Mouse (Mus musculus) spleen, postnatal 36 days (tissue): ENCODE data around the gene Suco.

Experiments used
- DNase-seq, 2 experiments: peaks; one replicate each; pipeline ENCODE4 v3.0.0; 2022; ENCODE audit warnings: low spot score in 2 of 2, mixed read lengths in 1 of 2

Gene Suco

DNA sequence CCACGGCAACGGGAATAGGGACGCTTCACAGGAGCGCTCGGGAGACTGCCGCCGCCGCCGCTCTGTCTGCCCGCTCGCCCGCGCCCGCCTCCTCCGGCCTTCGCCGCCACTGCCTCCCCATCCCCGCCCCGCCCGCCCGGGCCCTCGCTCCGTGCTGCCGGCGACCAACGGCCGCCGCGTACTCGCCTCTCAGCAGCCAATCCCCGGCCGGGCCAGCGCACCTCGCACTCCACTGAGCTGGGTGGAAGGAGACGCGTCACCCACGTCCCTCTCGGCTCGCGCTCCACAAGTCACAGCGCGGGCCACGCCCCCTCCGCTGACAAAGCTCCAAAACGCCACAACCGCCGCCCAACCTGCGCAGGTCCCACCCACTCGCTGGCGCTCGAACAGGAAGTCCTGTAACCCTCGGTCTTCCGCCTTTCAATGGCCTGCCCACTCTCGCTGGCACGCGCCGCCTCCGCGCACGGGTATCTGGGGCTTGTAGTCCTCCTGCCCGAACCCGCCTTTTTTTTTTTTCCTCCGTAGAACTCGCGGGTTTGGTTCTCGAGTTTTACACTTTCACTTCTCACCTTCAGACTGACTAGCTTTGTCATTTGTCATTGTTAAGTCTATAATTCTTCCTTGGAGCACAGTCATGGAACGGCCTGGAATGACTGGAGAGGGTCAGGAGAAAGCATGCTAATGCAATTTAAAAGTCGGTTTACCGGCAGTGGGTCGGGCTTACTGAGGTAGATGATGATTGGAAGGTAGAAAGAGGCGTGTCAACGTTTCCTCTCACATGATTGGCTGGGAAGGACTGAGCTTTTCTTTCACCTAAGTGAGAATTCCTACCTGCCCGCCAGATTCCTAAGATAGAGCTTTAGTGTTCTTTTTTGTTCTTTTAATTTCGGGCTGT is at the start of gene Suco:
Suco (minus strand) TSS at position 130 of the 895 bp plus-strand sequence.
- peak; percentile 100 for DNase-seq

DNA sequence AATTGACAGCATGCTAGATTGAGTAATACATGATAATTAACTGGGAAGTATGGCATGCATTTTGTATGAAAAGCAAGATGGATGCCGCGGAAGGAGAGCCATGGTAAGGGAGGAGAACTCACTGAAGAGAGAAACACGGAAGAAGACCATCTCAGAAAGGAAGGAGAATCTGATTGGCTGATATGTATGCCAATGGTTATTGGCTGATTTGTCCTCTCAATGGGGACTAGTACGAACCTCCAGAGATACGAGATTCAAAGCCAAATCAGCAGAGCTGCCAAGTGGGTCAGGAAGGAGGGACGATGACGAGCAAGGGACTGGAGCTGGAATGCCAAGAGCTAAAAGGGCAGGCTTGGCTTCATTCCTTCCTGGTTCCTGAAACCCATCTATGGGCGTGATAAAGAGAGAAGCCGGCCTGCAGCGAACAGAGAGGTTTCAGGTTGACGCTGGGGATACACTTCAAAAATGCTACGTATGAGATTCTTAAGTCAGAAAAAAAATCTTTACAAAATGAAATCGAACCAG is 48.9 kb upstream of the Suco start:
- no peak for DNase-seq

DNA sequence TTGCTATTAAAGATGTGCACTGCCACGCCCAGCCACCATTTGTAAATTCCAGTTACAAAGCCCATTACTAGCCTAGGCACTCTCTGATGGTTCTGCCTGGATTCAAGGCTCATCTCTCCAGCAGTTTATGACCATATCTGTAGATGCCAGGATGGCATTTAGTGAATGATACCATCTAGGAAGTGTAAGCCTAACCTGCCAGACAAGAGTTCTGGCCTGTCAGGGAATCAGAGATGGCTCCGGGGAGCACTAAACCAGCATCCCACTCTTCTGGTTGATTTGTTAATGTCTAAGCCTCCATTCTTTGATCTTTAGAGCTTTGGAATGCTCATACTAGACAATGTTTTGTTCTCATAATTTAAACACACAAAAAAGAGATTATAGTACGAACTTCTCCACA is 47.8 kb upstream of the Suco start:
- no peak for DNase-seq

DNA sequence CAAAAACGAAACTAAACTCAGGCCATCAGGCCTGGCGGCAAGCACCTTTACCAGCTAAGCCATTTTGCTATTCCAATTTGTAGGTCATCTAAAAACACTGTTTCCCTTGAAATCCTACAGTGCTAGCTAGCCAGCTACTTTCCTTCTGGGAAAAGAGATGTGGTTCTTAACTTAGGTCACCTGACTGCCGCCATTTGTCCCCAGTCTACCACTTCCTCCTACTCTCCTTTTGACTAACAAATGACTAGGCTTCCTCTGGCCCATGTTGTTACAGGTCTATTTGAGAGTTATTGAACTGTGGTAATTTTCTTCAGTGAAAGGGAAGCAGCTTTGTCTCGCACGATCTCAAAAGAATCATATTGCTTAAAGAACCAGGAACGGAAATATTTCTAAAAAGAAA is 45.4 kb upstream of the Suco start:
- peak; percentile 34 to 41 for DNase-seq

DNA sequence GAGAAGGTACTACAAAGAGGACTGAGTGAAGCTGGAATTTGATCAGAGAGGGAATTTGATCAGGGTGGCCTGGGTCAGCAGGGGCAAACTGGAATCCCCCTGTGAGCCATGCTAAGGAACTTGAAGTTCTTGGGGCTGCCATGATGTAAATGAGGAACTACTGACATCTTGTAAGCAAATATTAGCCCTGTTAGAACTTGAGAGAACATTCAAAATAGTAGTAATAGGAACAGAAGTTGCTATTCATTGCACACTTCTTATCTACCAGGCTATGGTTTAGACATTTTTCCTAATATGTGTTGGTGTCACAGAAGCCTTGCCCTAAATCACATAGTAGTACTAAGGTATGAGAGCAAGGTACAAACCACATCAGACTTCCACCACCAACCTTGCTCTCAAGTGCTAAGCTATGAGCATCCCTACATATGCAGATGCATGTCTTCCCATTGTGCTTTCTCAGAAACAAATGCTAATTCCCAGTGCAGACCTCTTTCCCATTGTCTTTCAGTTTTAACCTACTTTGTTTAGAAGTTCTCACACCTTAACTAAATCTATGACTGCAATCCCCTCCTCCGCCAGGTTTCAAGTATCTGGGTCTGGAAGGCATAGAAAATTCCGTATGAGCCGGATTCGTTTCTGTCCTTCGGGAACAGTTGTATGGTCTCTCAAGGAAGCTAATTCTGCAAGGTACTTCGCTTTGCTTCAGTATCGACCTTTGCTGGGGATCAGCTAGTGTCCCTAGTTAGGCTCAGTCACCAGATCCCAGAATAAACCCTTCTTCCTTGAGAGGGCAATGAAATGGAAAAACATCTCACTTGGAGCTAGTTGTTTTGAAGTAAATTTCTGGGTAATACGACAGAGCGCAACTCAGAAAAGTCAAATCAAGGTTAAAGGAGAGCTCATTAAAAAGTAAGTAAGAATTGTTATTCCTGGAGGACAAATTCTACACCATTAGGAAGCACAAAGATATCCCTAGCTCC is 44.3 kb upstream of the Suco start:
- no peak for DNase-seq

DNA sequence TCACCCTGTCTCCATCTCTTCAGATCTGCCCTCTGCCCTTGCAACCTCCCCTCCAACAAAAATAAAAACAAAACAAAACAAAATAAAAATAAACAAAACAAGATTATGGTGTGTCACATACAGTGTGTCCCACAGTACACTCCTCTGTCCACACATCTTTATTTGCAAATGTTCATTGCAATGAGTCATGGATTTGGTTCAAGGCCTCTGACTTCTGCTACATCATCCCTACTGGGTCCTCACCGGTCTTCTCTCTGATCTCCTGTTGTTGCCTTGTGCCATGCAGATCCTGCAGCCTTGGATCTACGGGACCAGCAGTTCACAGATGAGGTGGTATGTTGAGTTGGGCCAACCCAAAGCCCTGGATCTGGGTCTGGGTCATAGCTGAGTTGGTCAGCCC is 43.1 kb upstream of the Suco start:
- no peak for DNase-seq

DNA sequence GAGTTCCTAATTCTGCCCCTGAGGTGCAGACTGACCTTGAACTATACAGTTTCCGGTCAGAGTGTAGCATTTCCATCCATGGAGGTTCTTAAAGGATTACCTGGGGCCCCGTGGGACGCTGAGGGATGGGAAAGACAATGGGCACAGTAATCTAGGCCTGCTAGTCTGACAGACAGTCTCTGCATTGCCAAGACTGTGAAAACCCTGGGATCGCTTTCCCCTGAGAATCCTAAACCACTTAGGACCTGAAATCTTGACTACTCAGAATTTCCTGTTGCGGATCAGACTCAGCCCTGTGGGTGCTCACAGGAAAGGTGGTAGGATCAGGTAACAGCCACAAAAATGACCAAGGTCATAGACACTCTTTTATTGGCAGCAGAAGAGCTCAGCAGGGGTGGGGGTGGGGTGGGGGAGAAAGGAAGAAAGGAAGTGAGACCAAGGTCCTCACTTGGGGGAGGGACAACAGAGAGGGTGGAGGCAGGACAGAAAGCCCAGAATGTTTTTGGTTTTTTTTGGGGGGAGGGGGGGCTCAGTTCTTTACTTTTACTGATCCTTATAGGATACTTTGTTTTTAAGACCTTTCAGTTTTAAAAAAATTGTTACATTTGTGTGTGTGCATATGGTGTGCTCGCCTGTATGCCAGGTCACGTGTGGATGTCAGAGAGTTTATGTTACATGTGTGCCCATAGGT is 42.3 kb upstream of the Suco start:
- no peak for DNase-seq

DNA sequence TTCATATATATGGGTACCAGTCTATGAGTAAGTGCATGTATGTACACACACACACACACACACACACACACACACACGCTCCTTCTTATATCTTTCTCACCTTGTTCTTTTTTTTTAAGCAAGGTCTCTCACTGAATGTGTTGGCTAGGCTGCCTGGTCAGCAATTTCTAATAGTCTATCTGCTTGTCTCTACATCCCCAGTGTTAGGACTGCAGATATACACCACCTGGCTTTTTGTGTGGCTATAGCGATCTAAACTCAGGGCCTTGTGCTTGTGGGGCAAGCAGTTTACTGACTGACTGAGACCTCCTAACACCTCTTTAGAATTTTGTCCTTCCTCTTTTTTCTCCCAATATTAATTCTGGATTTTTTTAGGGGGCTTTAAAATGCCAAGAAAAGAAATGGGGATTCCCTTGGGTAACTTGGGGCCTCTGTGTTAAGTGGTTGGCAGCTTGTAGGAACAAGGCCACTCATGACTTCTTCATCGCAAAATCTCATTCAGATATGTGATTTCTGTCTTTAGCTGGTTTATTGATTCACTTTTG is 41.5 kb upstream of the Suco start:
- no peak for DNase-seq

DNA sequence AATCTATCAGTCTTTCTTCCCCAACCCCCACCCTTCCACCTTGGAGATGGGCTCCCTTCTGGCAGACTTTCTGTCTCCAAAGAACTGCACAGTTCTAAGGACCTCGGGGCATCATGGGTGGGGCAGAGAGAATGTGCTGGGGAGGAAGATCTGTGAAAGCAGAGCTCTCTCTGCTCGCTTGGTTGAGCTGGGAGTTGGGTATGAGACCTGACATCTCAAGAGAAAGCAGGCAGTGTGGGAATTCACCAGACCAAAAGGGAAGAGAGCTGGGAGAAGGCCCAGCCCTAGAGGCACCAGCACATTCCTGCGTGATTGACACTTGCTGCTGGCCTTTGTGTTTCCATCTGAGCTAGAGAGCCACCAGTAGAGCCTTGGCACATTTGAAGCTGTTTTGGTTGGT is 39.6 kb upstream of the Suco start:
- no peak for DNase-seq

DNA sequence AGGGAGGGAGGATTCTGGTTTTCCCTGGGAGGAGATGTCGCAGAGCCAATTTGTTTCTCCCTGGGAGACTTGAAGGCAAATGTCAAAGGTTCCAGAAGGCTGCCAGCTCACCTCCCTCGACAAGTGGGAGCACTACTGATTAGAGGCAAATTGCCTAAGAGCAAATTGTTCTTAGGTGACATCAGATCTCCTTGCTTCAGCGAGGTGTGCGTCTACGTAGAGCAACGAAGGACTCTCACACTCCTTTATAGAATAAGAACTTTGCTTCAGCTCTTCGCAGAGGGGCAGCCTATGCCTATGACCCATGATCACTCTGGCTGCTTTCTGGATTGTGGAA is 37.1 kb upstream of the Suco start:
- DNase-seq = no peak

DNA sequence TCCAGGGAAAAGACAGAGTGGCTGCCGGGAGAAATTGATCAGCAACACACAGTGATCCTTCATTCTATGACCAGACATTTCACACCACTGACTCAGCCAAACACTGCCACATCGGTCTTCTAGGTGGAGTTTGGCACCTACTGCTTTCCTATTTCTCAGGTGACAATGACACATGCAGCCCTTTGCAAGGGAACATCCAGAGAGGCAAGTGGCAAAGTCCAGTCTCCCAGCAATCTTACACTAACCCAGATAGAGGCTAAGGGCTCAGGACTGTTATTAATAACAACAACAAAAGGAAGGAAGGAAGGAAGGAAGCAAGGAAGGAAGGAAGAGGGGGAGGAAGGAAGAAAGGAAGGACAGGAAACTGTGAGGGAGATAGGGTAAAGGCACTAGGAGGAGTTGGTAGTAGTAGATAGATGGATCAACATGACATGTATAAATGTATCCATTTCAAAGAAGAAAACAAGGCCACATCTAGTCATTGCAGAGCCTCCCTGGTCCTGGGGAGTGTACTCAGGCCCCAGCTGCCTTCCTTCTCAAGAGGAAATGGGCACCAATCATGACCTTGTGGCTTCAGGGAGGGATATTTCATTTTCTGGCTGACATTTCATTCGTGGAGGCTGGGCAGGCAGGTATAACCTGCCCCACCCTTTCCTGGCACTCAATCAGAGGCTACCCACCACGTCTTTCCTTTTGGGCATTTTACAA is 36.6 kb upstream of the Suco start:
- no peak for DNase-seq

DNA sequence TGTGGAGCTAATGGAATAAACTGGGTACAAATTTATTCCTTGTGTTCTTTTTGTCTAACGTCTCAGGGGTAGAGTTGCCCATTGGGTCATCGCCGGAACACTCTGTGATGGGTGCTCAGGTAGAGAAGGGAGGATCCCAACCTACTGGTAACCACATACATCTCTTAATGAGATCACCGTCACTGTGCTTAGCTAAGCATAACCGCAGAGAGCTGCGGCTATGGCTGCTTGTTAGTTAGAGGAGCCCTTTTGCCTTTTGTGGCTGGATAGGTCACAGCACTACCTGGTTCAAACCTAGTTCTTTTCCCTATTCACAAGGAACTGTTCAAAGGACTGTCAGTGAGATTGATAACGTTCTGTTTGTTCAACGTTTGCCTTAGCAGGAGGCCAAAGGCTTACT is 32.6 kb upstream of the Suco start:
- no peak for DNase-seq

DNA sequence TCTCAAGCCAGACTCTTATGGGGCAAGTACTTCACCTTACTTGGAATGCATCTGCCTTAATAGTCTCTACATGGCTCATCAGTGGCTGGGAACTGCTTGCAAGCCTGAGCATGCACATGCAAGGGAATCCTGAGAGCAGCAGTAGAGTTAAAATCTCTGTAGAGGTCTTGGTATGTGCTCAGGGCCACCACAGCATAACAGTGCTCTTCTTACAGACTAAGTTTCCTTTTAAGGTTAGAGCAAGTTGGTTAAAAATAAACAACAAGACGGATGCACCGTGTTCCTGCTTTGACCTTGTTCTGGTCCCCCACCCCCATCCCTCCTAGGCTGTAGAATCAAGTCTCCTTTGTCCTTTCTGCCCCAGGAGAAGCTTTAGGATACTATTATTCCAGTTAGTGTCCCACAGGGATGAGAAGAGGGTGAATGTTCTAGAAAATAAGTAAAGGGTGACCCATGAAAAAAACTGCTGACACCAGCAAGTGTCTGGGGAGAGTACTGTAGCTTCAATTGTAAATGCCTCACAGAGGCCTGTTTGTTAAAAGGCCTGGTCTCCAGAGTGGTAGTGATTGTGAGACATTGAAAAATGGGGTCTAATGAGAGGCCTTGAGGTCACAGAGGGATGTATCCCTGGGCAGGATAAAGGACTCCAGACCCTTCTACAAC is 31.4 kb upstream of the Suco start:
- DNase-seq = no peak

DNA sequence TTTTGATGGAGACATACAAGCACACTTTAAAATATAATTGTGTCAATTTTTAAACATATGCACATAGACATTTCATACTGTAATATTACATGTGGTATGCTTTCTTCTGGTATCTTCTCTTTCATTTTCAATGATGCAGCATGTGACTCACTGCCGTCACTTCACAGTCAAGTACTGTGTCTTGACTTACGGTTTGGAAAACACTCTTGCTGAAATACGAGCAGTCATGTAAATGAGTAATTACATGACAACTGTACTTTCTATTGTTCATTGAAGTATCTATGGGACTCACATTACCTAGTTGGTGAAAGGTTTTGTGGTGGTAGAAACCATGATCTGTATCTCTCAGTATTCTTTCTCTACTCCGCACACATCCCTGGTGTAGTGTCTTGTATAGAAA is 30.6 kb upstream of the Suco start:
- DNase-seq = no peak

DNA sequence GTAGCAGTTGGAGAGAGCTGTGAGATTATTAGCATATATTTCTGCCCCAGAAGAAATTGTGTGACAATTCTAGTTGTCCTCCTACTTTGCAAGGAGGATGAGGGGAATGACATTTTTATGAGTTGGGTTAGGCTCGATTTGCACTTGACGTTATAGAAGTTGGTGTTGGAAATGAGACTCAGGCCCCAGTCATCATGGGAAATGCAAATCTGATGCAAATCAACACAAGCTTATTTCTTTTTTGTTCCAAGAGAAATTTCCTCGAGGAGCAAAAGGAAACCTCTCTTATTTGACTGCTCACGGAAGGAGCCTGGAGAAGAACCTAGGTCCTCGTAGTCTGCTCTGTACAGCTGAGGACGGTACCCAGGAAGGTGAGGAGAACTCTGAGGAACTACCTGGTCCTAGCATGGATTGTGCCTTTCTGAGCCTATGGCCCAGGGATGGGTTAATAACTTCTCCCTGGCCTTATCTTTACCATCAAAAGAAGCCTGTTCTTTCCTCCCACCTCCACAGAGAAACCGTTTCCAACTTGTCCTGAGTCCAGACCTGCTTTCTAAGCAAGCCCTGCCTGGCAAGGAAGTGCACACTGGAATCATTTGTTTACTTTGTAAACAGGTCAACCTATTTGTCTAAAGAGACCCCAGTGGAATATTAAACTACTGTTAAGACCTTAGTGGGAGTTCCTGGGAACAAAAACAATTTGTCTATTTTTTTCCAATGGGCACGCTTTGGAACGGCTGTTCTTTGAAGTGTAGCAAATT is 26.4 kb upstream of the Suco start:
- no peak for DNase-seq

DNA sequence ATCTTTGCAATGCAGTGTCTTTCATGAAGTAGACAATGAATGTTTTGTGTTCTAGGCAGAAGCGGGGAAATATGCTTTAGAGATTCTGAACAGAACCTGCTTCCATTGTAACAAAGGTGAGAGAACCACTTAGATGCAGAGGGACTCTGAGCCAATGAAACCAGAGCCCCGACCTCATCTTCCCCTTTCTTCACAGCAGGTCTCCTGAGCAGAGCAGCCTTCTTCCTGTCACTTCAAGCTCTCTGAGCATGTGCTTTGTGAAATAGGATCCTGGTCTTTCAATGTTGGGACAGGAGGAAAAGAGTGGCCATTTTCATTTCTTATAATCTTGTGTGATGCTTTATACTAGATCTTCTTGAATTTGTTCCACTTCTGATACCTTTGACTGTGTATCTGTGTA is 23.6 kb upstream of the Suco start:
- peak in 1 of 2 experiments; percentile 33 for DNase-seq

DNA sequence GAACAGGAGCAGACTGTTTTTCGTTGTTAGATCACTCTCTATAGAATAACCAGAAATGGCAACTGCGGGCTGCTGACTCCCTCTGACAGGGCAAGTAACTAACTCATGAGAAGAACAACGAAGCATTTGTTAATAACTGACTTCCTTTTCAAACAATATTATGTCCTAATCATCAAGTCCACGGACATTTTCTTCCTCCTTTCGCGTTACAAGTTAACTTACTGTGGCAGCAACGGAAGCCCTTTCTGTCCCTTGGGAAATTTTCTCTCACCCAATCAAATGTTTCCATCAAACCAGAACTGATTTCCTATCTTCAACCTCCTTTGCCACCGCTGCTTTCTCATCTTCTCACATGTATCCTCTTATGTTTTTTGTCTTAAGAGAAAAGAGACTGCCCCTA is 20.8 kb upstream of the Suco start:
- peak; percentile 19 to 45 for DNase-seq

DNA sequence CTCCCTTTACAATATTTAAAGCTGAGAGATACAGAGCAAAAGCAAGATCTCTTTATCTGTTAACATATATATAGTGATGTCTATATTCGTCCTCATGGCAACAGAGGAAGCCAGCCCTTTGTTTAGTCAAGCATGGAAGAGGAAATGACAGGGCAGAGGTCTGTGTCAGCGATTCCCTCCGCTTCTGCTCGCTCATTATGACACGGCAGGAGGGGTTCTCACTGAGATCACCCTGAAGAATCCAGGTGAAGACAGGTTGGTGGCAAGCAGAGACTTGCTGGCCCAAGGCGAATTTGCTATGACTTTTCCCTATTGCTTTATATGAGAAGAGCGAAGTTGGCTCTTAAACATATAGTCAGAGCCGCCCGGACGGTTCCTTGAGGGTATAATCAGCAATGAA is 19.6 kb upstream of the Suco start:
- peak; percentile 57 to 66 for DNase-seq

DNA sequence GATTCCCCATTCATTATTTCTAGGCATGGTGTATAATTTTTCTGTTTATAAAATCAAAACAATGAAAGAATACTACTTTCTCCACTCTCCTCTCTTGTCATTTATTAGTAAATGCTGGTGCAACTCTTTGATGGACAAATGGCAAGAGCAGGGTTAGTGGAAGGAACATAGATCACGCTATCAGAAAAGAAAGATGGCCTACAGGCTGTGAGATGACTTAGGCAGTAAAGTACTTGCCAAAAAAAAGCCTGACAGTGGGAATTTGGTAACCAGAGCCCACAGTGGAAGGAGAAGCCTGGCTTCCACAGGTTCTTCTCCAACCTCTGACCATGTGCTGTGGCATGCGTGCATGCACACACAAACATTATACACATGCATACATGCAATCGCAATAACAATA is 18.5 kb upstream of the Suco start:
- no peak for DNase-seq

DNA sequence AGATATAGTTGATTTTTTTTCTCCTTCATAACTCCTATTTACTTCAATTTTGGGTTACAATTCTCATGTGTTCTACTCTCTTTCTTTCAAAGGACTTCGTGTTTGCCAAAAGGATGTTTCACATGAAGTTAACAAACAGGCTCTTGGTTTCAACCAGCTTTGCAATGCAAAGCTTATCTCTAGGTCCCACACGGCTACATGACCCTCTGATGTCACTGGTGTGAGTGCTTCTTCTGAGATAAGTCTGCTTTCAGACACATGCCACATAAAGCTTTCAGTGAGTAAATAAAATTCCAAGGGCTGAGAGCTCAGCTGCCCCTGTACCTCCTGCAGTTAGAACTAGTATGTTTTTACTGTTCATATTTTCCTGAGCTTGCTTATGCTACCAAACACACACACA is 18.1 kb upstream of the Suco start:
- DNase-seq = peak; percentile 58 to 77
